Comparison of ENCODE assay signal across 8 mouse cellular contexts in genomic region chr6:13871625-13871958, GRCm38 (mm10). TPM values are rescaled to one million over a fixed set of nuclear protein-coding genes. Genes with fewer than 3 reads are reported as not detected.
A peak's percentile ranks its signal among the peaks of the same experiment; 100 is the strongest.
DNase-seq lines count a peak whose midpoint lies in the region; ATAC-seq and TF ChIP-seq lines count a peak whose summit lies in the region.

No protein-coding gene starts in this region.

- intact Hi-C loops in heart, postnatal 25 days (cut with DNase I): loop anchor here (2.0 to 5.0 kb wide), 3 partner anchors 33 to 264 kb away; partner anchors contain the start of genes Bmt2, Gpr85 and Tmem168

- peaks cover 7% of the 10 kb centered on the region for H3K4me1 ChIP-seq in heart, embryonic 12.5 days (replicated peaks)
- peaks cover 0 to 2% of the 10 kb centered on the region in 2 experiments; a peak in 1 of 4 replicates for H3K4me1 ChIP-seq in ES-E14 (ENCODE audit: control insufficient read depth in 2 of 2, insufficient read depth in 2 of 2, low read length in 2 of 2, poor library complexity in 1 of 2)
- H3K4me1 ChIP-seq in forebrain, embryonic 16.5 days (replicated peaks; ENCODE audit: control insufficient read depth, insufficient read depth, low read length): peaks cover 10% of the 10 kb centered on the region; the same call in 1 of the 2 replicates

- H3K79me2 ChIP-seq in macrophage (ENCODE audit: inconsistent target): peaks cover 25% of the 10 kb centered on the region

- peak overlapping the region; percentile 63 for H3K4me3 ChIP-seq in heart, embryonic 12.5 days
- peak overlapping the region; percentile 77 to 87 for H3K4me3 ChIP-seq in ES-E14 (ENCODE audit: insufficient read depth in 1 of 2, low read depth in 1 of 2, low read length in 2 of 2, poor library complexity in 1 of 2, severe bottlenecking in 1 of 2)
- H3K4me3 ChIP-seq in forebrain, embryonic 16.5 days (replicated peaks; ENCODE audit: low read length): peak overlapping the region; percentile 61
- H3K4me3 ChIP-seq in macrophage (ENCODE audit: inconsistent target): peak overlapping the region; percentile 75

- peak overlapping the region; percentile 80 for H3K9ac ChIP-seq in heart, embryonic 12.5 days
- H3K9ac ChIP-seq in ES-E14 (ENCODE audit: insufficient read depth, low read depth, low read length, poor library complexity, severe bottlenecking): peak overlapping the region; percentile 15; the same call in 1 of the 2 replicates
- H3K9ac ChIP-seq in forebrain, embryonic 16.5 days (replicated peaks; ENCODE audit: low read depth, low read length): peak overlapping the region; percentile 50

- peaks cover 13% of the 10 kb centered on the region for H3K36me3 ChIP-seq in heart, embryonic 12.5 days
- H3K36me3 ChIP-seq in ES-E14 (ENCODE audit: control insufficient read depth, insufficient read depth, low read length, poor library complexity, severe bottlenecking) (no peaks in the 10 kb centered on the region), macrophage (ENCODE audit: inconsistent target) (peaks cover 9% of the 10 kb centered on the region)
- H3K36me3 ChIP-seq in forebrain, embryonic 16.5 days (ENCODE audit: control insufficient read depth, insufficient read depth): no peaks in the 10 kb centered on the region

- no peaks in the 10 kb centered on the region for H3K27me3 ChIP-seq in heart, embryonic 12.5 days (replicated peaks)
- H3K27me3 ChIP-seq in forebrain, embryonic 16.5 days (replicated peaks; ENCODE audit: control insufficient read depth, insufficient read depth, low read length): no peaks in the 10 kb centered on the region

- WGBS in heart, embryonic 12.5 days: 1% methylated on average over 7 of the region's 7 CpGs
- WGBS in forebrain, embryonic 16.5 days: 2% methylated on average over 7 of the region's 7 CpGs
- WGBS in macrophage (ENCODE audit: missing documents): 3% methylated on average over 7 of the region's 7 CpGs

- peak; percentile 67 for ATAC-seq in heart, embryonic 12.5 days (ENCODE audit: insufficient number of reproducible peaks, low FRiP score)
- ATAC-seq in forebrain, embryonic 16.5 days: peak; percentile 77

- DNase-seq in heart, postnatal 25 days (ENCODE audit: low spot score): no peak
- DNase-seq in ES-E14 (ENCODE audit: low read depth, low spot score): no peak
- DNase-seq in retina, postnatal 1 day: no peak
- no peak for DNase-seq in frontal cortex, postnatal 10 days (ENCODE audit: low spot score in 2 of 2)
- no peak for DNase-seq in right cerebral cortex, postnatal 4 days

- H3K4me2 ChIP-seq in heart, embryonic 12.5 days: peak overlapping the region; percentile 60
- H3K4me2 ChIP-seq in forebrain, embryonic 16.5 days (ENCODE audit: low read length): peak overlapping the region; percentile 60

- H3K27ac ChIP-seq in heart, embryonic 12.5 days (ENCODE audit: poor library complexity, severe bottlenecking): peak overlapping the region; percentile 90
- H3K27ac ChIP-seq in ES-E14 (ENCODE audit: insufficient read depth, low read depth, low read length, poor library complexity, severe bottlenecking): no peak overlapping the region
- H3K27ac ChIP-seq in forebrain, embryonic 16.5 days (ENCODE audit: low read length): peak overlapping the region; percentile 69
- peak overlapping the region; percentile 99 for H3K27ac ChIP-seq in macrophage

- H3K9me3 ChIP-seq in heart, embryonic 12.5 days (replicated peaks): no peaks in the 10 kb centered on the region
- H3K9me3 ChIP-seq in ES-E14 (ENCODE audit: control insufficient read depth, insufficient read depth, low read depth, low read length): no peaks in the 10 kb centered on the region
- H3K9me3 ChIP-seq in forebrain, embryonic 16.5 days (ENCODE audit: control insufficient read depth, low read length): no peaks in the 10 kb centered on the region

- in situ Hi-C loops in ES-E14 (cut with MboI; ENCODE audit: low sequenced_read_pairs in 2 of 2, unreplicated experiment in 2 of 2): no loop called here

TF ChIP-seq in ES-E14, 5 proteins besides CTCF, POLR2A, EP300 and RAD21:
- TF ChIP-seq CHD2 (IDR thresholded peaks at IDR 0.05; ENCODE audit: low read depth, low read length) (no peak; the same call in 1 of the 2 replicates), HCFC1 (IDR thresholded peaks at IDR 0.05; ENCODE audit: borderline replicate concordance, insufficient read depth, low read length) (no peak), MAFK (IDR thresholded peaks at IDR 0.05; ENCODE audit: insufficient read depth, low read depth, low read length) (no peak), ZC3H11A (IDR thresholded peaks at IDR 0.05; ENCODE audit: borderline replicate concordance, low read depth, low read length) (no peak)
TF ChIP-seq in ES-E14: peak in this region for 0.

RNA-seq across cellular contexts. Expression of gene 2610001J05Rik, which starts 0.3 kb away (rescaled TPM):
- polyA plus RNA-seq in heart, embryonic 12.5 days (2016; fragmentation: Nextera tagmentation; extraction: Ambion mirVana): 117 and 121 TPM in 2 replicates
- total RNA-seq in heart, postnatal 25 days (2021): 10 to 100 TPM; 40.9 to 44.3 TPM
- total RNA-seq in ES-E14 (2012; rRNA removed): 20.1 and 29.1 TPM in 2 replicates
- 101 and 106 TPM in 2 replicates for polyA plus RNA-seq in forebrain, embryonic 16.5 days (2015; fragmentation: Nextera tagmentation; extraction: Ambion mirVana)
- 10 to 100 TPM; 14.2 to 95.5 (median 37.2) TPM for total RNA-seq in macrophage (2018; cell fraction: chromatin; rRNA removed)
- total RNA-seq in macrophage (2018; cell fraction: cytosol; rRNA removed): 10 to 100 TPM; 71.8 to 99.5 (median 83.0) TPM
- 100 to 1,000 TPM in 11 of 26 experiments, 10 to 100 TPM in 15; 53.5 to 180 (median 96.1) TPM for total RNA-seq in macrophage (2018; cell fraction: nucleus; rRNA removed)
- polyA plus RNA-seq in macrophage (2018): 63.4 to 125 TPM (median 90.9 TPM) in 3 replicates

RNA-seq across cellular contexts. Expression of gene Gpr85, which starts 31.9 kb away (rescaled TPM):
- polyA plus RNA-seq in heart, embryonic 12.5 days (2016; fragmentation: Nextera tagmentation; extraction: Ambion mirVana): 6.9 and 7.7 TPM in 2 replicates
- total RNA-seq in heart, postnatal 25 days (2021): under 1 TPM; 0.11 to 0.47 TPM
- total RNA-seq in ES-E14 (2012; rRNA removed): 1.0 and 1.2 TPM in 2 replicates
- polyA plus RNA-seq in forebrain, embryonic 16.5 days (2015; fragmentation: Nextera tagmentation; extraction: Ambion mirVana): 155 and 162 TPM in 2 replicates
- total RNA-seq in macrophage (2018; cell fraction: chromatin; rRNA removed): 100 to 1,000 TPM in 9 of 26 experiments, 10 to 100 TPM in 14, 1 to 10 TPM in 3; 4.4 to 269 (median 61.6) TPM
- total RNA-seq in macrophage (2018; cell fraction: cytosol; rRNA removed): 10 to 100 TPM in 18 of 26 experiments, 1 to 10 TPM in 8; 1.5 to 55.5 (median 16.9) TPM
- 100 to 1,000 TPM in 12 of 26 experiments, 10 to 100 TPM in 12, 1 to 10 TPM in 2; 5.4 to 288 (median 88.4) TPM for total RNA-seq in macrophage (2018; cell fraction: nucleus; rRNA removed)
- polyA plus RNA-seq in macrophage (2018): 2.0 to 3.1 TPM (median 2.0 TPM) in 3 replicates

Comparison
In these comparisons a context has a peak if more than half of its experiments do, and no peak if none do; other contexts are left out.
1. H3K9ac ChIP-seq: peak in every context shown above with its lines; median percentile 80 in heart, embryonic 12.5 days; 50 in forebrain, embryonic 16.5 days; 15 in ES-E14.
2. RNA of gene Gpr85, which starts 31.9 kb away (polyA plus RNA-seq): 155 to 162 TPM in forebrain, embryonic 16.5 days; 6.9 to 7.7 TPM in heart, embryonic 12.5 days and 2.0 to 3.1 TPM in macrophage; every median in the first group is over 10 times any median in the second.
3. Peak in every context shown above with its lines, with median percentiles within 50 percentile points of each other: H3K4me3 ChIP-seq.